Mouse (Mus musculus) spleen, adult 2 months (tissue): Measurements from ENCODE around the gene Cnih2.

Experiments used
- CTCF ChIP-seq: fragments of 200-500 bp; IDR thresholded peaks from 2 replicates; pipeline ENCODE4 v1.5.1; 2011; ENCODE audit warnings: mild to moderate bottlenecking, inconsistent platforms; ENCODE audit not compliant: insufficient read depth, insufficient read length, insufficient replicate concordance; ENCODE audit errors: extremely low read depth
- POLR2A ChIP-seq: fragments of 200-500 bp; IDR thresholded peaks from 2 replicates; pipeline ENCODE4 v1.6.1; 2011; ENCODE audit warnings: low read depth, low read length, inconsistent platforms

GRCm38 (mm10) chr19:5107556-5108270, 9.4 kb upstream of the Cnih2 start:
- TF ChIP-seq POLR2A (no peak), CTCF (no peak)
